Mouse (Mus musculus) spleen, adult 2 months (tissue): ENCODE measurements at regions not wholly inside any gene's neighbourhood (a gene's known extent, or its start where the extent isn't known, plus 50 kb on each side); places are given as distances from the start of the nearest gene placed in this dataset.

Source experiments
- DNase-seq, 2 experiments: peaks; one replicate each; pipeline versions ENCODE4 v3.0.0 to v3.0.0-alpha.2; 2012 to 2021; ENCODE audit warnings: low spot score in 2 of 2, low read depth in 1 of 2
- H3K27ac ChIP-seq: fragments of 200-500 bp; 2 replicates; pipeline ENCODE4 v1.5.1; 2012; ENCODE audit warnings: low read length, inconsistent platforms; ENCODE audit not compliant: insufficient read depth
- H3K27me3 ChIP-seq: fragments of 200-500 bp; 2 replicates; pipeline ENCODE4 v1.6.1; 2012; ENCODE audit warnings: mild to moderate bottlenecking, moderate library complexity, low read length, inconsistent platforms; ENCODE audit not compliant: control insufficient read depth, insufficient read depth
- H3K36me3 ChIP-seq: fragments of 200-500 bp; 2 replicates; pipeline ENCODE4 v1.6.1; 2012; ENCODE audit warnings: mild to moderate bottlenecking, low read length, inconsistent platforms; ENCODE audit not compliant: control insufficient read depth, insufficient read depth
- H3K4me1 ChIP-seq: fragments of 200-500 bp; 2 replicates; pipeline ENCODE4 v1.6.1; 2011; ENCODE audit warnings: inconsistent platforms; ENCODE audit not compliant: control insufficient read depth, insufficient read depth, insufficient read length
- H3K4me3 ChIP-seq: fragments of 200-500 bp; 2 replicates; pipeline ENCODE4 v1.5.1; 2011; ENCODE audit warnings: mild to moderate bottlenecking, inconsistent platforms; ENCODE audit not compliant: insufficient read depth, insufficient read length; ENCODE audit errors: extremely low read depth
- CTCF ChIP-seq: fragments of 200-500 bp; IDR thresholded peaks from 2 replicates; pipeline ENCODE4 v1.5.1; 2011; ENCODE audit warnings: mild to moderate bottlenecking, inconsistent platforms; ENCODE audit not compliant: insufficient read depth, insufficient read length, insufficient replicate concordance; ENCODE audit errors: extremely low read depth
- POLR2A ChIP-seq: fragments of 200-500 bp; IDR thresholded peaks from 2 replicates; pipeline ENCODE4 v1.6.1; 2011; ENCODE audit warnings: low read depth, low read length, inconsistent platforms
- WGBS: fragments of 180-500 bp; shearing (Covaris S2); methylation state at CpG from one replicate; pipeline ENCODE4 v1.1.7; 2018; 5-methylcytosine and 5-hydroxymethylcytosine counted together

DNA sequence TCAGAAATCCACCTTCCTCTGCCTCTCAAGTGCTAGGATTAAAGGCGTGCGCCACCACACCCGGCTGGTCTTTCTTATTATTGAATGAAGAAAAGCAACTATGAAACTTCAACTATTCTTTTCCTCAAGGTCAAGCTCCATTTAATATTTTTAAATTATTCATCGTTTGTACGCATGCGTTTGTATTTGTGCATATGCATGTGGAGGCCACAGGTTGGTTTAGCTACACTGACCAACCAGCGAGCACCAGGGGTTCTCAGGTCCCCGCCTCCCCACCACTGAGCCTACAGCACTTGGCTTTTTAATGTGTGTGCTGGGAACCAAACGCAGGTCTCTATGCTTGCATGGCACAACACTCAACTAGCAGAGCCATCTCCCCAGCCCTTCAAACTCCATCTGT is 51.0 kb upstream of the Tmem252 start:
- TF ChIP-seq POLR2A (no peak), CTCF (no peak)
- H3K27me3 ChIP-seq: no peaks in the 10 kb centered on the region
- H3K27ac ChIP-seq: no peak overlapping the region
- no peaks in the 10 kb centered on the region for H3K4me1 ChIP-seq
- 95% methylated on average over 9 of the region's 9 CpGs for WGBS
- H3K36me3 ChIP-seq: no peaks in the 10 kb centered on the region
- no peak for DNase-seq
- no peak overlapping the region for H3K4me3 ChIP-seq

DNA sequence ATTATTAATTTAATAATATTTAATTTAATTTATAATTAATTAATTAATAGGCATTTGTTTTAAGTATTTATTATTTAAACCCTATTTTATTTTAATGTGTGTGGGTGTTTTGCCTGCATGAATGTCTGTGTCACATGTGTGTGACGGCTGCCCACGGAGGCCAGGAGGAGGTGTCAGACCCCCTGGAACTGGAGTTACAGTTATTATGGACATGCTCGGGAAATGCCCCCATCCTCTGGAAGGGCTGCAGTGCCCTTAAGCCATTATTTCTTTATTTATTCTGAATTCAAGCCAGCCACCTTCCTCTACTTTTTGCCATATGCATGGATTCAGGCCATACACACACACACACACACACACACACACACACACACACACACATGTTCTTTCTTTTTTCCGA is 51.5 kb upstream of the Tmem252 start:
- TF ChIP-seq POLR2A: no peak
- no peak for TF ChIP-seq CTCF
- H3K4me1 ChIP-seq: no peaks in the 10 kb centered on the region
- no peaks in the 10 kb centered on the region for H3K27me3 ChIP-seq
- whole genome bisulfite sequencing: 84% methylated on average over 4 of the region's 4 CpGs
- H3K36me3 ChIP-seq: no peaks in the 10 kb centered on the region
- H3K27ac ChIP-seq: no peak overlapping the region
- no peak overlapping the region for H3K4me3 ChIP-seq
- no peak for DNase-seq

DNA sequence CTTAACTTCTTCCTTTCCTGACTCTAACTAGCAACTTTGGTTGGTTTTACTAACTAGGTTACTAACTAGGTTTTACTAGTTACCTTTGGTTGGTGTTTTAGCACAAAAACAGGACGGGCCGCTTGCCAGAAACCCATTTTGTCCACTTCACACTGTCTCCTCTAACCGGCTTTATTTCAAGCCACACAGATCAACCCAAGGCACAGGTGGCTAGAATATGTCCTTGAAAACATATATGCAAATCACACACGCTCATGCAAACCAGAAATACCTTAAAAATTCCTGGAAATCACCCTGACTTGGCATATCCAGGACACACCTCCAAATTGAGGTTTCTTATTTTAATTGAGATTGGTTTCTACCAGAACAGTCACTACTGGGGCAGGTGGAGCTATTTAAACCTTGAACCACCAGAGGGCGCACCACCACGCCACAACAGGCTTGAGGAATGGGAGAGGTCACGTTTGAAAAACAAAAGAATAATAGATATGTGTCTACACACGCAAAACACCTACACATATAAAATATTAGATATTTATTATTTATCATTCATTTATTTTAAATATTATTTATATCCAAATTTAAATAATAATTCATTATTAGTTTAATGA is 52.1 kb upstream of the Tmem252 start:
- Histone ChIP-seq H3K4me3 (no peak overlapping the region), H3K36me3 (no peaks in the 10 kb centered on the region), H3K27ac (no peak overlapping the region), H3K27me3 (no peaks in the 10 kb centered on the region), H3K4me1 (no peaks in the 10 kb centered on the region)
- TF ChIP-seq CTCF (peak; percentile 81; the same call in 1 of the 2 replicates), POLR2A (no peak)
- peak; percentile 47 to 67 for DNase-seq
- WGBS: 30% methylated on average over 8 of the region's 8 CpGs

GRCm38 (mm10) chr19:24615762-24616310 is 58.0 kb upstream of the Tmem252 start:
- no peak overlapping the region for H3K27ac ChIP-seq
- no peak overlapping the region for H3K4me3 ChIP-seq
- no peaks in the 10 kb centered on the region for H3K4me1 ChIP-seq
- H3K27me3 ChIP-seq: no peaks in the 10 kb centered on the region
- H3K36me3 ChIP-seq: no peaks in the 10 kb centered on the region
- no peak for DNase-seq
- TF ChIP-seq CTCF: no peak
- TF ChIP-seq POLR2A: no peak
- WGBS: 45% methylated on average over 7 of the region's 7 CpGs

- no peaks in the 10 kb centered on the region for H3K4me1 ChIP-seq
- DNase-seq: no peak
- H3K27ac ChIP-seq: no peak overlapping the region
- H3K36me3 ChIP-seq: no peaks in the 10 kb centered on the region
- H3K27me3 ChIP-seq: no peaks in the 10 kb centered on the region
- TF ChIP-seq POLR2A: no peak
- no peak for TF ChIP-seq CTCF
- H3K4me3 ChIP-seq: no peak overlapping the region
- WGBS: 87% methylated on average over 3 of the region's 3 CpGs
Measured at GRCm38 (mm10) chr19:24607884-24608283, 52.2 kb upstream of the Pip5k1b start.

- Histone ChIP-seq H3K4me3 (no peak overlapping the region), H3K27me3 (no peaks in the 10 kb centered on the region), H3K36me3 (no peaks in the 10 kb centered on the region), H3K27ac (no peak overlapping the region), H3K4me1 (no peaks in the 10 kb centered on the region)
- WGBS: 75% methylated on average over 5 of the region's 5 CpGs
- peak; percentile 9 to 20 for DNase-seq
- peak; percentile 33; the same call in 1 of the 2 replicates for TF ChIP-seq CTCF
- no peak for TF ChIP-seq POLR2A
Measured at GRCm38 (mm10) chr19:24606390-24606976, 50.8 kb upstream of the Pip5k1b start.
